Mouse (Mus musculus) midbrain, embryonic 13.5 days (tissue): ENCODE measurements around the gene Slc1a3. TPM values are rescaled to one million over a fixed set of nuclear protein-coding genes. Genes with fewer than 3 reads are reported as not detected.

Source experiments
- ATAC-seq: fragments of 200-750 bp; cut with Nextera tagmentation; 2 replicates; pipeline ENCODE4 v1.8.0; 2017; ENCODE audit warnings: mild to moderate bottlenecking, moderate TSS enrichment, moderate library complexity
- H3K27ac ChIP-seq: fragments of 300-500 bp; sonication (generic); 2 replicates; pipeline ENCODE4 v1.5.1; 2015; ENCODE audit warnings: inconsistent platforms, mild to moderate bottlenecking, moderate library complexity
- H3K27me3 ChIP-seq: fragments of 300-500 bp; sonication (generic); 2 replicates; pipeline ENCODE4 v1.6.1; 2015; ENCODE audit warnings: mild to moderate bottlenecking, inconsistent platforms
- H3K36me3 ChIP-seq: fragments of 300-500 bp; sonication (generic); 2 replicates; pipeline ENCODE4 v1.6.1; 2015; ENCODE audit warnings: mild to moderate bottlenecking, inconsistent platforms
- H3K4me1 ChIP-seq: fragments of 300-500 bp; sonication (generic); replicated peaks from 2 replicates; pipeline ENCODE4 v1.6.1; 2015; ENCODE audit warnings: inconsistent platforms
- H3K4me2 ChIP-seq: fragments of 300-500 bp; sonication (generic); replicated peaks from 2 replicates; pipeline ENCODE4 v1.6.1; 2015; ENCODE audit warnings: moderate library complexity, mild to moderate bottlenecking, inconsistent platforms
- H3K4me3 ChIP-seq: fragments of 300-500 bp; sonication (generic); replicated peaks from 2 replicates; pipeline ENCODE4 v1.5.1; 2015; ENCODE audit warnings: mild to moderate bottlenecking, inconsistent platforms
- H3K9ac ChIP-seq: fragments of 300-500 bp; sonication (generic); replicated peaks from 2 replicates; pipeline ENCODE4 v1.6.1; 2015; ENCODE audit warnings: mild to moderate bottlenecking, inconsistent platforms
- H3K9me3 ChIP-seq: fragments of 300-500 bp; sonication (generic); 2 replicates; pipeline ENCODE4 v1.6.1; 2016; ENCODE audit warnings: mild to moderate bottlenecking, inconsistent platforms
- WGBS: fragments of 180-500 bp; shearing (Covaris S2); methylation state at CpG from one replicate; pipeline ENCODE4 v1.1.7; 2015; 5-methylcytosine and 5-hydroxymethylcytosine counted together
- polyA plus RNA-seq: library from polyadenylated mRNA; unstranded; fragments of >200 nt; fragmentation: Nextera tagmentation; extraction: Ambion mirVana; gene quantifications from 2 replicates; pipeline ENCODE4 v1.2.1, GENCODE M21; 2015

Gene Slc1a3
- polyA plus RNA-seq, 1 experiment from 2014 or later: 85.4 TPM

GRCm38 (mm10) chr15:8623879-8624278 lies 86.7 kb downstream of the Slc1a3 start:
- peaks cover 10% of the 10 kb centered on the region for H3K27me3 ChIP-seq

GRCm38 (mm10) chr15:8619479-8620026 lies 91.0 kb downstream of the Slc1a3 start:
- H3K4me1 ChIP-seq: no peaks in the 10 kb centered on the region
- H3K27ac ChIP-seq: no peak overlapping the region
- H3K9ac ChIP-seq: no peak overlapping the region
- no peak for ATAC-seq
- no peaks in the 10 kb centered on the region for H3K36me3 ChIP-seq
- no peak overlapping the region for H3K4me3 ChIP-seq
- no peaks in the 10 kb centered on the region for H3K27me3 ChIP-seq
- no peak overlapping the region for H3K4me2 ChIP-seq
- H3K9me3 ChIP-seq: no peaks in the 10 kb centered on the region
- 79% methylated on average over 18 of the region's 18 CpGs for WGBS

More at GRCm38 (mm10) chr15:8623879-8624278, 86.7 kb downstream of the Slc1a3 start:
- Histone ChIP-seq H3K36me3 (no peaks in the 10 kb centered on the region), H3K4me3 (no peak overlapping the region), H3K27ac (no peak overlapping the region), H3K9me3 (no peaks in the 10 kb centered on the region), H3K4me1 (peaks cover 12% of the 10 kb centered on the region), H3K9ac (no peak overlapping the region), H3K4me2 (no peak overlapping the region)
- no peak for ATAC-seq

- Histone ChIP-seq H3K4me1 (no peaks in the 10 kb centered on the region), H3K9ac (no peak overlapping the region), H3K4me2 (no peak overlapping the region), H3K27ac (no peak overlapping the region), H3K36me3 (no peaks in the 10 kb centered on the region), H3K9me3 (no peaks in the 10 kb centered on the region), H3K4me3 (no peak overlapping the region), H3K27me3 (no peaks in the 10 kb centered on the region)
- ATAC-seq: no peak
- WGBS: 85% methylated on average over 12 of the region's 12 CpGs
Measured at GRCm38 (mm10) chr15:8616290-8616689, 94.3 kb downstream of the Slc1a3 start.

- Histone ChIP-seq H3K9ac (no peak overlapping the region), H3K36me3 (no peaks in the 10 kb centered on the region), H3K4me3 (no peak overlapping the region), H3K9me3 (no peaks in the 10 kb centered on the region), H3K4me1 (no peaks in the 10 kb centered on the region), H3K4me2 (no peak overlapping the region), H3K27ac (no peak overlapping the region), H3K27me3 (no peaks in the 10 kb centered on the region)
- ATAC-seq: no peak
- 87% methylated on average over 11 of the region's 11 CpGs for WGBS
Measured at GRCm38 (mm10) chr15:8615511-8616224, 94.9 kb downstream of the Slc1a3 start.

- Histone ChIP-seq H3K4me3 (no peak overlapping the region), H3K4me1 (no peaks in the 10 kb centered on the region), H3K9ac (no peak overlapping the region), H3K9me3 (no peaks in the 10 kb centered on the region), H3K4me2 (no peak overlapping the region), H3K27me3 (no peaks in the 10 kb centered on the region), H3K27ac (no peak overlapping the region), H3K36me3 (no peaks in the 10 kb centered on the region)
- 84% methylated on average over 5 of the region's 5 CpGs for WGBS
- ATAC-seq: no peak
Measured at GRCm38 (mm10) chr15:8614701-8615100, 95.9 kb downstream of the Slc1a3 start.

- no peak overlapping the region for H3K27ac ChIP-seq
- H3K9ac ChIP-seq: no peak overlapping the region
- 40% methylated on average over 6 of the region's 6 CpGs for WGBS
- ATAC-seq: peak; percentile 88
- no peak overlapping the region for H3K4me2 ChIP-seq
- H3K4me3 ChIP-seq: no peak overlapping the region
- H3K9me3 ChIP-seq: no peaks in the 10 kb centered on the region
- H3K36me3 ChIP-seq: no peaks in the 10 kb centered on the region
- 0 out of 2 replicates have a peak, but pooled peaks cover 6% of the 10 kb centered on the region for H3K4me1 ChIP-seq
- H3K27me3 ChIP-seq: no peaks in the 10 kb centered on the region
Measured at GRCm38 (mm10) chr15:8605538-8606188, 104.9 kb downstream of the Slc1a3 start.

DNA sequence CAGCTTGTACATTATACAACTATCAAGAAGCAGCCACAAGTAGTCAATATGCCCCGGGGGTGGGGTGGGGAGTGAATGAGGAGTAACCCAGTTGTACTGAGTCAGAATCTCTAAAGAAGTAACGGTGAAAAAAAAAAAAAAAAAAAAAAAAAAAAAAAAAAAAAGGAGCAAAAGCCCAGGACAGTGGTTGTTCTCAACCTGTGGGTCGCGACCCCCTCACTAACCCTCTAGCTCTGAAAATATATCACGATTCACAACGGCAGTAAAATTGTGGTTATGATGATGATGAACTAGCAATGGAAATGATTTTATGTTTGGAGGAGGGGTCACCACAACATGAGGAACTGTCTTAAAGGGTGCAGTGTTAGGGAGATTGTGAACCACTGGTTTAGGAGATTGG lies 108.2 kb downstream of the Slc1a3 start:
- Histone ChIP-seq H3K9me3 (no peaks in the 10 kb centered on the region), H3K36me3 (no peaks in the 10 kb centered on the region), H3K4me2 (no peak overlapping the region), H3K27ac (no peak overlapping the region), H3K9ac (no peak overlapping the region), H3K4me1 (0 out of 2 replicates have a peak, but pooled peaks cover 6% of the 10 kb centered on the region), H3K27me3 (no peaks in the 10 kb centered on the region), H3K4me3 (no peak overlapping the region)
- no peak for ATAC-seq
- WGBS: 84% methylated on average over 6 of the region's 6 CpGs

DNA sequence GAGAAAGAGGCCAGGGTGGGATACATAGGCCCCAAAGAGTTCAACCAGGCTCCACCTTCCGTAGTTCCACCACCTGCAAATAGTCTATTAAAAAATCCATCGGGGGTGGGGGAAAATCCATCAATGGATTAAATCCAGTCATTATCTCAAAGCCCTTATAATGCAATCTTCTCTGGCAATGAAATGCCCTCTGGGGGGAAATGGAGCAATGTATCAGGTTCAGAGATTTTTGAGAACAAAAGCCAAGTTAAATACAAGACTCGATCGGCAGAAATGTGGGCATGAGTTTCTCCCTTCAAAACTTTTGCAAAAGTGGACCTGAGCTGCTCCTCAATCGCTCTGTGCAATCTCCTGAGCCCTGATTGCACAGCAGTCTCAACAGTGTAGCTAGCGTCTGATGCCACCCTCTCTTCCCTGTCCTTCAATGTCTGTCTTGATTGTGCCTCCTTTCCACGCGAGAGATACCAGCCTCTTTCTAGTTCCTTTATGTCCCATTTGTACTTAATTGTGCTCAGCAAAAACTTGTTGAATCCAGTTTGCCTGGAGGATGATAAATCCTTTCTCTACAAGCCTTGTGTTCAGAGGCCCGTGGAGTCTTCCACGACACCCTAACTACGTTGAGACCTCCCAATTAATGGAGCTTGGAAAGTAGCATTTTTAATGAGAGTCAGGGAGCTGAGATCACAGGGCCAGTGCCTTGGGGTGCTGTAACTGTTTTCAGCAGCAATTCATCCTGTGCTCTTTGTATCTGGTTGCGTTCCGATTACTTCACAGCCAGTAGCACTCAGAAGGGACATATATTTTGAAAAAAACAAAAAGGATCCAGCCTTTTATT lies 109.0 kb downstream of the Slc1a3 start:
- Histone ChIP-seq H3K9ac (no peak overlapping the region), H3K4me2 (no peak overlapping the region), H3K36me3 (no peaks in the 10 kb centered on the region), H3K4me3 (no peak overlapping the region), H3K27me3 (no peaks in the 10 kb centered on the region), H3K4me1 (0 out of 2 replicates have a peak, but pooled peaks cover 6% of the 10 kb centered on the region), H3K27ac (no peak overlapping the region), H3K9me3 (no peaks in the 10 kb centered on the region)
- ATAC-seq: no peak
- WGBS: 72% methylated on average over 13 of the region's 13 CpGs

- Histone ChIP-seq H3K36me3 (no peaks in the 10 kb centered on the region), H3K4me1 (no peaks in the 10 kb centered on the region), H3K9ac (no peak overlapping the region), H3K27ac (no peak overlapping the region), H3K27me3 (no peaks in the 10 kb centered on the region), H3K9me3 (no peaks in the 10 kb centered on the region), H3K4me2 (no peak overlapping the region), H3K4me3 (no peak overlapping the region)
- no peak for ATAC-seq
- WGBS: 87% methylated on average over 8 of the region's 8 CpGs
Measured at GRCm38 (mm10) chr15:8596375-8596900, 114.1 kb downstream of the Slc1a3 start.

DNA sequence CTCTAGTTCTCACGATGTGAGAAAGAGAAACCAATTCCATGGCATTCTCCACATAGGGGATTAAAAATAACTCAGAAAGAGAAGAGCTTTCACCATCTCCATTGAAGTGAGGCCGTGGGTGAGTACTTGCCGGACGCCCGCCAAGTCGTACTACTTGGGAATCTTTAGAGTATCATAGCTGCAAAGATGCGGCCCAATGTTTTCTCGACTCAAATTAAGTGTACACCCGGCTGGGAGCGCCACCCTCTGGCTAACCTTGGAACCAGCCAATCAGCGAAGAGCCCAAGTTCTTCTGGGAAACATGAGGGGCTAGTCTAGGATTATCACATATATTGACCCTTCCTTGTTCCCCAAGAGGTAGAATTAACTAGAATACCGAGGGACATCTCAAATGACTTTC lies 115.3 kb downstream of the Slc1a3 start:
- Histone ChIP-seq H3K4me1 (no peaks in the 10 kb centered on the region), H3K9ac (no peak overlapping the region), H3K27ac (no peak overlapping the region), H3K4me2 (no peak overlapping the region), H3K36me3 (no peaks in the 10 kb centered on the region), H3K9me3 (no peaks in the 10 kb centered on the region), H3K4me3 (no peak overlapping the region), H3K27me3 (no peaks in the 10 kb centered on the region)
- 79% methylated on average over 12 of the region's 12 CpGs for WGBS
- no peak for ATAC-seq

DNA sequence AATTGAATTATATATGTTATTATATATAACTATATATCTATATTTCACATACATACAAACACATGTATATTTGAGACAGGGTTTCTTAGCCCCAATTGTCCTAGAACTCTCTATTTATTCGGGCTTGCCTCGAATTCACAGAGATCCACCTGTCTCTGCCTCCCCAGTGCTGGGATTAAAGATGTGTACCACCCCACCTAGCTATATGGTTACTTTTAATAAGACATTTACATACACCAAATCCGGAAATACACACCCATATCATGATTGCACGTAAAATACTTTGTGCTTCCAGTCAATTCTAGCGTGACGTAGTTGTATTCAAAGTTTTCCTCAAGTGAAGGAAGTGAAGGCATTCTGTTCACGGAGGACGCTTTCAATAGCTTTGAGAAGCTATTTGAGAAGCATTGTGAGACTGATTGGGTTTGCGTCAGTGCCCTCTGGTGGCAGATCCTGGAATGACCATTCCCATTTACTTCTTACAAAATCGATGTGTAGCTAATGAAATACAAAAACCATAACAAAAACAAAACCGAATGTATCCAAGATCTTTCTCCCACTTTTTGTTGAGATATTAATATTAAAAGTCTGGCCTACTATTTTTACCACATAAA lies 121.0 kb downstream of the Slc1a3 start:
- Histone ChIP-seq H3K4me3 (no peak overlapping the region), H3K27ac (no peak overlapping the region), H3K4me2 (no peak overlapping the region), H3K9me3 (no peaks in the 10 kb centered on the region), H3K36me3 (no peaks in the 10 kb centered on the region), H3K27me3 (no peaks in the 10 kb centered on the region), H3K4me1 (no peaks in the 10 kb centered on the region), H3K9ac (no peak overlapping the region)
- 0 out of 2 replicates have a peak, but pooled peaks have one; percentile 34 for ATAC-seq
- 23% methylated on average over 11 of the region's 11 CpGs for WGBS
